Mouse (Mus musculus) MEL (cell line): ENCODE measurements at regions not wholly inside any gene's neighbourhood (a gene's known extent, or its start where the extent isn't known, plus 50 kb on each side); places are given as distances from the start of the nearest gene placed in this dataset.

ENCODE experiments used
- CHD1 ChIP-seq: IDR thresholded peaks from 2 replicates; pipeline ENCODE4 v1.6.1; 2012; ENCODE audit warnings: low read depth, mild to moderate bottlenecking, inconsistent platforms, low read length, improper control_type of control experiment
- CTCF ChIP-seq, 3 experiments: IDR thresholded peaks in 2 of 3; conservative IDR thresholded peaks in 1 of 3; 2 replicates each; pipeline ENCODE4 v1.5.1; 2011 to 2012; ENCODE audit warnings: low read length in 3 of 3, low read depth in 2 of 3, mild to moderate bottlenecking in 2 of 3, improper control_type of control experiment in 1 of 3, inconsistent platforms in 1 of 3, mixed read lengths in 1 of 3, moderate library complexity in 1 of 3; ENCODE audit not compliant: control insufficient read depth in 1 of 3, insufficient read depth in 1 of 3, poor library complexity in 1 of 3, severe bottlenecking in 1 of 3
- KAT2A ChIP-seq: conservative IDR thresholded peaks from 2 replicates; pipeline ENCODE4 v1.6.1; 2012; ENCODE audit warnings: low read depth, low read length, improper control_type of control experiment, inconsistent platforms
- RCOR1 ChIP-seq: IDR thresholded peaks from 2 replicates; pipeline ENCODE4 v1.6.1; 2012; ENCODE audit warnings: low read depth, mild to moderate bottlenecking, inconsistent platforms, low read length, improper control_type of control experiment

GRCm38 (mm10) chr9:115710039-115710739 lies 199.1 kb upstream of the Gadl1 start:
- TF ChIP-seq KAT2A, result no peak
- TF ChIP-seq CTCF (IDR thresholded peaks at IDR 0.05 in 2 of 3, conservative IDR thresholded peaks at IDR 0.05 in 1 of 3; ENCODE audit: control insufficient read depth in 1 of 3, insufficient read depth in 1 of 3, low read depth in 2 of 3, low read length in 3 of 3, poor library complexity in 1 of 3, severe bottlenecking in 1 of 3), result peak; percentile 11 to 33 (median 15); a peak in 2 of 6 replicates
- no peak for TF ChIP-seq RCOR1
- TF ChIP-seq CHD1, result no peak
